Mouse (Mus musculus) embryonic facial prominence, embryonic 13.5 days (tissue): ENCODE measurements around the gene Fam20b. TPM values are rescaled to one million over a fixed set of nuclear protein-coding genes. Genes with fewer than 3 reads are reported as not detected.
A peak's percentile ranks its signal among the peaks of the same experiment; 100 is the strongest.
"Not testable (repeated sequence)": the region's sequence is repeated elsewhere in the genome, so short reads cannot be mapped to it uniquely, and the experiment has no call there.

Experiments used
- ATAC-seq: fragments of 200-750 bp; cut with Nextera tagmentation; 2 replicates; pipeline ENCODE4 v1.8.0; 2017; ENCODE audit warnings: low read depth; ENCODE audit not compliant: insufficient number of reproducible peaks, insufficient read depth, low FRiP score, low TSS enrichment
- H3K27ac ChIP-seq: fragments of 300-500 bp; sonication (generic); 2 replicates; pipeline ENCODE4 v1.5.1; 2015; ENCODE audit warnings: moderate library complexity, mild to moderate bottlenecking, inconsistent platforms
- H3K27me3 ChIP-seq: fragments of 300-500 bp; sonication (generic); 2 replicates; pipeline ENCODE4 v1.6.1; 2015; ENCODE audit warnings: mild to moderate bottlenecking, inconsistent platforms
- H3K36me3 ChIP-seq: fragments of 300-500 bp; sonication (generic); 2 replicates; pipeline ENCODE4 v1.6.1; 2015; ENCODE audit warnings: mild to moderate bottlenecking, inconsistent platforms
- H3K4me1 ChIP-seq: fragments of 300-500 bp; sonication (generic); 2 replicates; pipeline ENCODE4 v1.6.1; 2015; ENCODE audit warnings: inconsistent platforms
- H3K4me2 ChIP-seq: fragments of 300-500 bp; sonication (generic); 2 replicates; pipeline ENCODE4 v1.6.1; 2015; ENCODE audit warnings: moderate library complexity, mild to moderate bottlenecking, inconsistent platforms
- H3K4me3 ChIP-seq: fragments of 300-500 bp; sonication (generic); 2 replicates; pipeline ENCODE4 v1.5.1; 2015; ENCODE audit warnings: mild to moderate bottlenecking, inconsistent platforms
- H3K9ac ChIP-seq: fragments of 300-500 bp; sonication (generic); 2 replicates; pipeline ENCODE4 v1.6.1; 2015; ENCODE audit warnings: mild to moderate bottlenecking, inconsistent platforms
- H3K9me3 ChIP-seq: fragments of 300-500 bp; sonication (generic); 2 replicates; pipeline ENCODE4 v1.6.1; 2016; ENCODE audit warnings: inconsistent platforms
- WGBS: fragments of 180-500 bp; shearing (Covaris S2); methylation state at CpG from one replicate; pipeline ENCODE4 v1.1.7; 2015; ENCODE audit warnings: mixed read lengths; 5-methylcytosine and 5-hydroxymethylcytosine counted together
- polyA plus RNA-seq: library from polyadenylated mRNA; unstranded; fragments of >200 nt; fragmentation: Nextera tagmentation; extraction: Ambion mirVana; gene quantifications from 2 replicates; pipeline ENCODE4 v1.2.1, GENCODE M21; 2015

The Fam20b gene
- polyA plus RNA-seq, 1 experiment from 2014 or later = 24.1 TPM

DNA sequence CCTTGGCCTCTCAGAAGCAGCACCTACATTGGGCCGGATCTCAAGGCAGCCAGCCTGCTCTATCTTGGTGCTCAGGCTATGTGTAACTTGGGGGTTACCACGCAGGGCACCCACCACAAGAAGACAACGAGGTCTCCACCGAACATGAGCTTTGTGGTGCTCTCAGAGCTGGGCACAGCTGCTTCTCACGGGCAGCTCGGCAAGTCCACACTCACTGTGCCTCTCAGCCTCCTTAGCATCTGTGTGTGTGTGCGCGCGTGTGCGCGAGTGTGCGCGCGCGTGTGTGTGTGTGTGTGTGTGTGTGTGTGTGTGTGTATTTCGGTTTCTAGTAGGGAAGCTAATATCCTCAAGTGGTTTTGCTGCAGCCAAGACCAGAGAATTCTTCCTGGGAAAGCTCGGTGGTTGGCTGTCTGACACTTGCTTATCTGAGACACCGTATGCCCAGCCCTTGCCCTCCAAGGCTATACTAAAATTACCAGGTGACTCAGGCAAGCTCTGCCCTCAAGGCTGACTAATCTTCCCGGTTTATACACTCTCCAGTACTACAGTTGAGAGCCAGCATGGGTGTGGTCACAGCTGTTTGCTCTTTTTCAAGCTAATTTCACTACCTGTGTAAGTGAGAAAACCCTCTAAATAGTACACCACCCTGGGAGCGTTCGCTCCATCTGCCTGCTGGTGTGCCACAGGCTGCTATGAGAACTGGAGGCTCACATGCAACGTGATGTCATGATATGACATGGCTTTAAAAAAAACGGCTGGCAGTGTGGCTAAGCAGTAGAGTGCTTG lies 51.6 kb downstream of the Fam20b start:
- Histone ChIP-seq H3K27ac (no peak overlapping the region), H3K4me2 (no peak overlapping the region), H3K9ac (no peak overlapping the region), H3K4me3 (no peak overlapping the region), H3K27me3 (no peaks in the 10 kb centered on the region), H3K36me3 (no peaks in the 10 kb centered on the region), H3K4me1 (0 out of 2 replicates have a peak, but pooled peaks cover 4% of the 10 kb centered on the region), H3K9me3 (no peaks in the 10 kb centered on the region)
- no peak for ATAC-seq
- WGBS = 81% methylated on average over 23 of the region's 23 CpGs

GRCm38 (mm10) chr1:156665777-156666176 lies 53.1 kb downstream of the Fam20b start:
- H3K4me2 ChIP-seq = no peak overlapping the region
- 0 out of 2 replicates have a peak, but pooled peaks cover 4% of the 10 kb centered on the region for H3K4me1 ChIP-seq
- WGBS = 86% methylated on average over 8 of the region's 8 CpGs
- no peak for ATAC-seq
- H3K36me3 ChIP-seq = no peaks in the 10 kb centered on the region
- H3K9me3 ChIP-seq = no peaks in the 10 kb centered on the region
- no peaks in the 10 kb centered on the region for H3K27me3 ChIP-seq
- H3K27ac ChIP-seq = no peak overlapping the region
- no peak overlapping the region for H3K9ac ChIP-seq
- H3K4me3 ChIP-seq = no peak overlapping the region

DNA sequence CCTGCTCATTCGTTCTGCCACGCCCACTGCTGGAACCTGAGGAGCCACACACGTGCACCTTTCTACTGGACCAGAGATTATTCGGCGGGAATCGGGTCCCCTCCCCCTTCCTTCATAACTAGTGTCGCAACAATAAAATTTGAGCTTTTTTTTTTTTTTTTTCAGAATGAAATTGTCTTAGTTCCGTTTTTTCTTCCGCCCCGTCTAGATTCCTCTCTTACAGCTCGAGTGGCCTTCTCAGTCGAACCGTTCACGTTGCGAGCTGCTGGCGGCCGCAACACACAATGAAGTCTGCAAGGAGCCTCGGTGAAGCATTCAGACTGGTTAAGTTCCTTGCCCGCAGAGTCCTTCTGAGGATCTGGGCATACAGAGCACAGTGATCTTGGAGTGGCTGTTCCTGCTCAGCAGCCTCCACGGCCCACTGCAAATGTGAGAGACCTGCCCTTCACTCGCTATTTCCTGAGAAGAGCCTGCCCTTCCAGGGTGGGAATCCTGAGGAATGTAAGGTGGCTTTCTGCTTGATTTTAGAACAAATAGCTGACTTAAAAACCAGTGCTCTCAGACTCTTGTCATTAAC lies 58.1 kb downstream of the Fam20b start:
- Histone ChIP-seq H3K4me2 (peak overlapping the region; percentile 35; the same call in 1 of the 2 replicates), H3K27ac (peak overlapping the region; percentile 72)
- H3K4me3 ChIP-seq, H3K36me3 ChIP-seq, H3K9ac ChIP-seq, ATAC-seq, H3K27me3 ChIP-seq, H3K4me1 ChIP-seq, H3K9me3 ChIP-seq: not testable (repeated sequence)
- WGBS = 54% methylated on average over 21 of the region's 21 CpGs

DNA sequence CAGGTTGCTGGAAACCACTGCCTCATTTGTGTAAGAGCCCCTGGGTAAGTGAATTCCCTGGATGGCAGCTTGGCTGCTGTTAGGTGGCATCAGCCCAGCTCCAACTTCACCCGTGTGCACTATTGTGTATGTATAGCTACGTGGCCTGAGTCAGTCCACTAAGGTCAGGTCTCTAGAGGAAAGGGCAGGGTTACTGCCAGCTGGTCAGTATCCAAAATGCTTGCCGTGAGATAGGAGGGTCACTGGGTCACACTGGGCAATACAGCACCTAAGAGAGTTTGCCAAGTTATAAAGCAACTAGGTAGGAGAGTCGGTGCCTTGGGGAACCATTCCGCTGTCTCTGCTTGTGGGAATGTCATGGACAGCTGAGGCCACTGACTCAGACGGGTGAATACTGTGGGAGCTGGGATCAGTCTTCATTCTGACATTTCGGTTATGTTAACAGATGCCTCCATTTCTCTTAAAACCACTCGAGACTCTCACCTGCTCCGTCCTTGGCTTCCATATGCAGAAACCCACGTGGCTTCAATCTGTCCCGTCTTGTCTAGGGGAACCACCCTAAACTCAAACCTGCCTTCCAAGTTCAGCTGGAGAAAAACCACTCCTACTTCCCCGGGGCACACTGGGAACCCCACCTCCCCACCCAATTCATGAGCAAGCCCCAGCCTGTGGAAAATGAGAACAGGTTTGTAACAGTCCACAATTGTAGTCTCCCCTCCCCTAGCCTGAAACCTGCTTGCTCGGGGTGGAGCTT lies 58.8 kb downstream of the Fam20b start:
- peak overlapping the region; percentile 58 for H3K27ac ChIP-seq
- H3K27me3 ChIP-seq = no peaks in the 10 kb centered on the region
- no peak overlapping the region for H3K9ac ChIP-seq
- no peaks in the 10 kb centered on the region for H3K9me3 ChIP-seq
- 0 out of 2 replicates have a peak, but pooled peaks cover 3% of the 10 kb centered on the region for H3K36me3 ChIP-seq
- peaks cover 6% of the 10 kb centered on the region for H3K4me1 ChIP-seq
- peak; percentile 80 for ATAC-seq
- 63% methylated on average over 13 of the region's 13 CpGs for WGBS
- H3K4me2 ChIP-seq = peak overlapping the region; percentile 35; the same call in 1 of the 2 replicates
- no peak overlapping the region for H3K4me3 ChIP-seq

- Histone ChIP-seq H3K4me3 (no peak overlapping the region), H3K36me3 (0 out of 2 replicates have a peak, but pooled peaks cover 3% of the 10 kb centered on the region), H3K27me3 (no peaks in the 10 kb centered on the region), H3K4me1 (peaks cover 20% of the 10 kb centered on the region), H3K9me3 (no peaks in the 10 kb centered on the region), H3K27ac (no peak overlapping the region), H3K9ac (no peak overlapping the region), H3K4me2 (no peak overlapping the region)
- no peak for ATAC-seq
- WGBS = 74% methylated on average over 5 of the region's 5 CpGs
Measured at GRCm38 (mm10) chr1:156658676-156659075, 60.2 kb downstream of the Fam20b start.

DNA sequence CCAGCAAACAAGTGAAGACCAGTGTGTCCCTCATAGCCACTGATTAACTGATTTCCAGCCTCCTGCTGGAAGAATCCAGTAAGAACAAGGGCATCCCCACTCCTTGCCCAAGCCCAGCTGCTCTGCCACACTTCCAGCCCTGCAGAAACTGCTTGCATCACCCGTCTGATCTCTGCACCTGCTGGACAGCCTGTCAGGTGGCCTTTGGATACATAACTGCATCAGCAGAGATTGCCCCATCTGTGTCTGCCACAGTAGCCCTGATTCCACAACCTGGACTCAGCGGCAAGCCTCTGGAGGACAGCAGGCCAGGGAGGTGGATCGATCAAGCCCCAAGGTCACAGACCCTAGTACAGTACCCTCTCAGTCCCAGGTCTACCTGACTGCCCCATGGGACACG lies 61.4 kb downstream of the Fam20b start:
- Histone ChIP-seq H3K36me3 (0 out of 2 replicates have a peak, but pooled peaks cover 3% of the 10 kb centered on the region), H3K9ac (no peak overlapping the region), H3K4me3 (no peak overlapping the region), H3K9me3 (no peaks in the 10 kb centered on the region), H3K4me2 (no peak overlapping the region), H3K4me1 (peaks cover 25% of the 10 kb centered on the region), H3K27me3 (no peaks in the 10 kb centered on the region), H3K27ac (no peak overlapping the region)
- WGBS = 89% methylated on average over 4 of the region's 4 CpGs
- ATAC-seq = no peak

DNA sequence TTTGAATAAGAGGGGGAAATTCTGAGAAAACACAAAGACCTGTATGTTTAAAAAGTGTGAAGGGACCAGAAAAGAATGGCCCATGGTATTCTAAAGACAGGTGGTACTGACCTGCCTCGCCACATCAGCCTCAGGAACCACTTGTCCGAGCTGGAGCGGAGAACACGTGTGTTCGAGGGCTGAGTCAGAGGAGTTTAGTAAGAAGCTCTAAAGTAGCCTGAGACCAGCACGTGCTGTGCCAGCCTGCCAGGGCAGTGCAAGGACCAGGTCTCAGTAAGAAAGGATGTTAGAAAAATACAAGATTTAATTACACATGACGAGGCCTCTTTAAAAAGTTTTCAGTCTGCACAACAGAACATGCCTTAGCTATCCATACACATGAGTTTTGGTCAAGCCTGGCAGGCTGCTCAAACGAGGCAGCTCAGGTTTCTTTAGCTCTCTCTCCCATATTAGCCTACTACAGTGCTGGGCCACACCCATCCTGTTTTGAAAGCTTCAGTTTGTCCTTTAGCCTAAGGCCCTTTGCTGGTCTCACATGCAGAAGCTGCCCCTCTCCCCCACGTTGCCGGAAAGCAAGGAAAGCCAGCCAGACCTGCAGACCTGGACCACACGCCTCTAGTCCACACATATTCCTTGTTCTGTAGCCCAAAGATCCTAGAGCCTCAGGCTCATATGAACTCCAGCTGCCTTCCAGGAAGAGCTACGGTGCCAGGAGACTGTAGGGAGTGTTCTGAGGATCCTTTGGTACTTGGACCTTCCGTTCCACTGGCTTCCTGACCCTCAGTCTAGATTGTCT lies 64.0 kb downstream of the Fam20b start:
- peak overlapping the region; percentile 24; the same call in 1 of the 2 replicates for H3K27ac ChIP-seq
- H3K4me1 ChIP-seq = peaks cover 28% of the 10 kb centered on the region
- H3K36me3 ChIP-seq = 0 out of 2 replicates have a peak, but pooled peaks cover 8% of the 10 kb centered on the region
- no peak overlapping the region; the same call in 1 of the 2 replicates for H3K9ac ChIP-seq
- WGBS = 41% methylated on average over 13 of the region's 13 CpGs
- no peak overlapping the region for H3K4me2 ChIP-seq
- peak; percentile 63; the same call in 1 of the 2 replicates for ATAC-seq
- no peaks in the 10 kb centered on the region for H3K9me3 ChIP-seq
- H3K4me3 ChIP-seq = no peak overlapping the region
- H3K27me3 ChIP-seq = no peaks in the 10 kb centered on the region

DNA sequence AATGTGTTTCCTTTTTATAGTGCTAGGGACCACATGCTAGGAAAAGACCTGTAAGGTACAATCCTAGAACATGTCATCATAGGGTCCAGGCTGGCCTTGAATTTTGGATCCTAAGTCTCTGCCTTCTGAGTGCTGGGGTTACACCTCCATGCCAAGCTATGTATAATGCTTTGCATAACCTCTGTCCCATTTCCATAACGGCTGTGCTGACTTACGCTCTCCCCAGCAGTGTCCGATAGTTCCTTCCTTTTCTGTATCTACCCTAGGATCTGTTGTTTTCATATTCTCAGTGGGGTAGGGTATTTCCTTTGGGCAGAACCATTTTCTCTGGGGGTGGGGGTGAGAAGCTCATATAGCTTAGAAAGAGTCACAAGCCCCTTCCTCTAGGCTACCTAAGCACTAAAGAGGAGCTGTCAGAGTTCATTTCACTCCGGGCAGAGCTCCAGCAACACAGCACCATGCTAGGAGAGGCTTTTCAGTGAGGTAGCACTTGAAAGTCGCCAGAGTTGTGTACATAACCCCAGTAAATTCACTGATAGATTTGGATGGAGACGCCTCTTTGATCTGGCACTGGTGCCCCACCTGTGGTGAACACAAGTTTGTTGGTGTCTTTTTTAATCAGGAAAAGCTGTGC lies 66.6 kb downstream of the Fam20b start:
- no peak overlapping the region for H3K9ac ChIP-seq
- no peaks in the 10 kb centered on the region for H3K27me3 ChIP-seq
- H3K4me3 ChIP-seq = no peak overlapping the region
- no peaks in the 10 kb centered on the region for H3K9me3 ChIP-seq
- 63% methylated on average over 6 of the region's 6 CpGs for WGBS
- peaks cover 28% of the 10 kb centered on the region for H3K4me1 ChIP-seq
- no peak overlapping the region for H3K27ac ChIP-seq
- H3K4me2 ChIP-seq = no peak overlapping the region
- no peak for ATAC-seq
- H3K36me3 ChIP-seq = peaks cover 14% of the 10 kb centered on the region; the same call in 1 of the 2 replicates

DNA sequence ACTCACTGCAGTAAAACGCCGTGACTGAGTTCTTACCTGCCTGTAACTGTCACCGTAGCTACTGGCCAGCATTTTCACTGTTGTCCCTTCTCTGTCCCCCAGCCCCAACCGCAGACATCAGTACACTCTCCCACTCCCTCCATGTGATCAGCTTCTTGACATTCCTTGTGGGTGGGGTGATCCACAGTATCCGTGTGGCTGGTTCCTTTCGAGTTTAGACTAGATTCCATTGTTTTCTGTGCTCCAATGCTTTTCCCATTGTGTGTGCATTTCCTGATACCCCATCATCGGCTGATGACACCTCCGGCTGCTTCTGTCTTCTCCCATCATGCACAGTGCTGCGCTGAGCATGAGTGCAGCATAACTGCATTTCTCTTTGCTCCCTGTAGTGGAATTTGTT lies 68.3 kb downstream of the Fam20b start:
- H3K36me3 ChIP-seq = peaks cover 11% of the 10 kb centered on the region
- no peak for ATAC-seq
- H3K4me1 ChIP-seq = peaks cover 32% of the 10 kb centered on the region
- H3K4me3 ChIP-seq = no peak overlapping the region
- H3K27me3 ChIP-seq = no peaks in the 10 kb centered on the region
- 83% methylated on average over 9 of the region's 9 CpGs for WGBS
- H3K9me3 ChIP-seq = no peaks in the 10 kb centered on the region
- H3K4me2 ChIP-seq = no peak overlapping the region
- no peak overlapping the region for H3K9ac ChIP-seq
- H3K27ac ChIP-seq = no peak overlapping the region

DNA sequence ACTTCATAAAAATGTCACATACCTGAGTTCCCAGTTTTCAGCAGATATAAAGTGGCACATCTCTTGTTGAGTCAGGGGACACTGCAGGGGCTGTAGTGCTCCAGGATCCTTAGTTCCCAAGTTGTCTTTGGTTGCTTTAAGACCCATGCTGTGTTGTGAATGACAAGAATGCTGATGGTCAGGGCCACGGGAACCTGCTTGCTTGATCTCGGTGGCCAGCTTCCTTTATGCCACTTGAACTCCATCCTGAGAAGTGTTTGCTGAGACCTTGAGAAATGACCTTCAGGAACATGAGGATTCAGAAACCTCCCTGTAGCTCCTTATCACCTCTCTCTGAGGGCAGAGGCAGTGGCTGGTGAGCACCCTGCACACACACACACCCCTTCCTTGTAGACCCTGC lies 70.2 kb downstream of the Fam20b start:
- no peak overlapping the region for H3K27ac ChIP-seq
- no peaks in the 10 kb centered on the region for H3K27me3 ChIP-seq
- no peaks in the 10 kb centered on the region for H3K9me3 ChIP-seq
- 48% methylated on average over 2 of the region's 2 CpGs for WGBS
- peaks cover 30% of the 10 kb centered on the region for H3K4me1 ChIP-seq
- H3K36me3 ChIP-seq = peaks cover 11% of the 10 kb centered on the region
- H3K9ac ChIP-seq = no peak overlapping the region
- no peak for ATAC-seq
- H3K4me3 ChIP-seq = no peak overlapping the region
- H3K4me2 ChIP-seq = no peak overlapping the region
